Mouse (Mus musculus): ENCODE results near the gene Gm47995. TPM values are rescaled to one million over a fixed set of nuclear protein-coding genes. Genes with fewer than 3 reads are reported as not detected.
"Not testable (repeated sequence)": the region's sequence is repeated elsewhere in the genome, so short reads cannot be mapped to it uniquely, and the experiment has no call there.

Gene Gm47995
- 0.36 TPM in 1 of 2 replicates, not detected in the other for polyA plus RNA-seq (2014; fragmentation: Nextera tagmentation; extraction: Ambion mirVana)

GRCm38 (mm10) chr1:151198120-151198519, at the start of gene Gm47995:
Gene Gm47995 (plus strand): TSS chr1:151198448.
- 62% methylated on average over 2 of the region's 4 CpGs for whole genome bisulfite sequencing
- not testable (repeated sequence) for H3K4me2 ChIP-seq (ENCODE audit: low read depth, low read length); H3K9ac ChIP-seq (replicated peaks; ENCODE audit: low read length); H3K27ac ChIP-seq (replicated peaks; ENCODE audit: low read depth, low read length); H3K36me3 ChIP-seq (replicated peaks; ENCODE audit: control insufficient read depth, insufficient read depth, low read depth, low read length); ATAC-seq (replicated peaks; ENCODE audit: insufficient number of reproducible peaks, low FRiP score, low TSS enrichment, low read depth); H3K4me1 ChIP-seq (ENCODE audit: control insufficient read depth, insufficient read depth, low read length); DNase-seq (ENCODE audit: low spot score); H3K9me3 ChIP-seq (replicated peaks; ENCODE audit: control insufficient read depth, low read length); H3K27me3 ChIP-seq (ENCODE audit: control insufficient read depth, insufficient read depth, low read length); H3K4me3 ChIP-seq (ENCODE audit: low read depth, low read length)

GRCm38 (mm10) chr1:151150211-151150610, 48.0 kb upstream of the Gm47995 start:
- ATAC-seq (replicated peaks; ENCODE audit: insufficient number of reproducible peaks, low FRiP score, low TSS enrichment, low read depth) = no peak
- no peak overlapping the region for H3K4me3 ChIP-seq (ENCODE audit: low read depth, low read length)
- no peaks in the 10 kb centered on the region for H3K4me1 ChIP-seq (ENCODE audit: control insufficient read depth, insufficient read depth, low read length)
- no peaks in the 10 kb centered on the region for H3K36me3 ChIP-seq (replicated peaks; ENCODE audit: control insufficient read depth, insufficient read depth, low read depth, low read length)
- H3K9me3 ChIP-seq (replicated peaks; ENCODE audit: control insufficient read depth, low read length) = no peaks in the 10 kb centered on the region
- no peak overlapping the region for H3K4me2 ChIP-seq (ENCODE audit: low read depth, low read length)
- DNase-seq (ENCODE audit: low spot score) = no peak
- no peaks in the 10 kb centered on the region for H3K27me3 ChIP-seq (ENCODE audit: control insufficient read depth, insufficient read depth, low read length)
- no peak overlapping the region for H3K9ac ChIP-seq (replicated peaks; ENCODE audit: low read length)
- WGBS = 91% methylated on average over 7 of the region's 7 CpGs
- no peak overlapping the region for H3K27ac ChIP-seq (replicated peaks; ENCODE audit: low read depth, low read length)

- no peak overlapping the region for H3K4me2 ChIP-seq (ENCODE audit: low read depth, low read length)
- H3K27me3 ChIP-seq (ENCODE audit: control insufficient read depth, insufficient read depth, low read length) = no peaks in the 10 kb centered on the region
- DNase-seq (ENCODE audit: low spot score) = no peak
- no peaks in the 10 kb centered on the region for H3K9me3 ChIP-seq (replicated peaks; ENCODE audit: control insufficient read depth, low read length)
- 63% methylated on average over 2 of the region's 2 CpGs for WGBS
- no peak overlapping the region for H3K27ac ChIP-seq (replicated peaks; ENCODE audit: low read depth, low read length)
- ATAC-seq (replicated peaks; ENCODE audit: insufficient number of reproducible peaks, low FRiP score, low TSS enrichment, low read depth) = no peak
- H3K36me3 ChIP-seq (replicated peaks; ENCODE audit: control insufficient read depth, insufficient read depth, low read depth, low read length) = no peaks in the 10 kb centered on the region
- H3K4me1 ChIP-seq (ENCODE audit: control insufficient read depth, insufficient read depth, low read length) = no peaks in the 10 kb centered on the region
- H3K9ac ChIP-seq (replicated peaks; ENCODE audit: low read length) = no peak overlapping the region
- H3K4me3 ChIP-seq (ENCODE audit: low read depth, low read length) = no peak overlapping the region
Measured at GRCm38 (mm10) chr1:151151089-151151488, 47.2 kb upstream of the Gm47995 start.

- no peak overlapping the region for H3K4me3 ChIP-seq (ENCODE audit: low read depth, low read length)
- DNase-seq (ENCODE audit: low spot score) (no peak), ATAC-seq (replicated peaks; ENCODE audit: insufficient number of reproducible peaks, low FRiP score, low TSS enrichment, low read depth) (no peak)
- H3K4me2 ChIP-seq (ENCODE audit: low read depth, low read length) = no peak overlapping the region
- H3K27me3 ChIP-seq (ENCODE audit: control insufficient read depth, insufficient read depth, low read length) = no peaks in the 10 kb centered on the region
- H3K27ac ChIP-seq (replicated peaks; ENCODE audit: low read depth, low read length) = no peak overlapping the region
- H3K4me1 ChIP-seq (ENCODE audit: control insufficient read depth, insufficient read depth, low read length) = no peaks in the 10 kb centered on the region
- no peaks in the 10 kb centered on the region for H3K9me3 ChIP-seq (replicated peaks; ENCODE audit: control insufficient read depth, low read length)
- no peak overlapping the region for H3K9ac ChIP-seq (replicated peaks; ENCODE audit: low read length)
- 88% methylated on average over 6 of the region's 6 CpGs for WGBS
- H3K36me3 ChIP-seq (replicated peaks; ENCODE audit: control insufficient read depth, insufficient read depth, low read depth, low read length) = no peaks in the 10 kb centered on the region
Measured at GRCm38 (mm10) chr1:151153056-151153652, 45.1 kb upstream of the Gm47995 start.

GRCm38 (mm10) chr1:151154131-151154530, 44.1 kb upstream of the Gm47995 start:
- not testable (repeated sequence) for H3K9ac ChIP-seq (replicated peaks; ENCODE audit: low read length); H3K27me3 ChIP-seq (ENCODE audit: control insufficient read depth, insufficient read depth, low read length); DNase-seq (ENCODE audit: low spot score); H3K4me1 ChIP-seq (ENCODE audit: control insufficient read depth, insufficient read depth, low read length); ATAC-seq (replicated peaks; ENCODE audit: insufficient number of reproducible peaks, low FRiP score, low TSS enrichment, low read depth); H3K4me3 ChIP-seq (ENCODE audit: low read depth, low read length); H3K9me3 ChIP-seq (replicated peaks; ENCODE audit: control insufficient read depth, low read length); H3K4me2 ChIP-seq (ENCODE audit: low read depth, low read length); H3K36me3 ChIP-seq (replicated peaks; ENCODE audit: control insufficient read depth, insufficient read depth, low read depth, low read length); H3K27ac ChIP-seq (replicated peaks; ENCODE audit: low read depth, low read length)
- 89% methylated on average over 9 of the region's 9 CpGs for WGBS

GRCm38 (mm10) chr1:151156129-151156528, 42.1 kb upstream of the Gm47995 start:
- Histone ChIP-seq H3K9ac (replicated peaks; ENCODE audit: low read length) (no peak overlapping the region), H3K4me2 (ENCODE audit: low read depth, low read length) (no peak overlapping the region), H3K4me3 (ENCODE audit: low read depth, low read length) (no peak overlapping the region), H3K9me3 (replicated peaks; ENCODE audit: control insufficient read depth, low read length) (no peaks in the 10 kb centered on the region), H3K27ac (replicated peaks; ENCODE audit: low read depth, low read length) (no peak overlapping the region), H3K36me3 (replicated peaks; ENCODE audit: control insufficient read depth, insufficient read depth, low read depth, low read length) (no peaks in the 10 kb centered on the region), H3K4me1 (ENCODE audit: control insufficient read depth, insufficient read depth, low read length) (no peaks in the 10 kb centered on the region), H3K27me3 (ENCODE audit: control insufficient read depth, insufficient read depth, low read length) (no peaks in the 10 kb centered on the region)
- 92% methylated on average over 3 of the region's 3 CpGs for WGBS
- no peak for DNase-seq (ENCODE audit: low spot score)
- ATAC-seq (replicated peaks; ENCODE audit: insufficient number of reproducible peaks, low FRiP score, low TSS enrichment, low read depth) = no peak

- Histone ChIP-seq H3K9ac (replicated peaks; ENCODE audit: low read length) (no peak overlapping the region), H3K4me1 (ENCODE audit: control insufficient read depth, insufficient read depth, low read length) (no peaks in the 10 kb centered on the region), H3K9me3 (replicated peaks; ENCODE audit: control insufficient read depth, low read length) (no peaks in the 10 kb centered on the region), H3K4me2 (ENCODE audit: low read depth, low read length) (no peak overlapping the region), H3K27ac (replicated peaks; ENCODE audit: low read depth, low read length) (no peak overlapping the region), H3K36me3 (replicated peaks; ENCODE audit: control insufficient read depth, insufficient read depth, low read depth, low read length) (no peaks in the 10 kb centered on the region), H3K4me3 (ENCODE audit: low read depth, low read length) (no peak overlapping the region), H3K27me3 (ENCODE audit: control insufficient read depth, insufficient read depth, low read length) (no peaks in the 10 kb centered on the region)
- no peak for DNase-seq (ENCODE audit: low spot score)
- 80% methylated on average over 7 of the region's 7 CpGs for WGBS
- no peak for ATAC-seq (replicated peaks; ENCODE audit: insufficient number of reproducible peaks, low FRiP score, low TSS enrichment, low read depth)
Measured at GRCm38 (mm10) chr1:151156777-151157632, 41.2 kb upstream of the Gm47995 start.

All from embryonic facial prominence, embryonic 11.5 days (tissue).